Mouse (Mus musculus) thymus, postnatal 4 days (tissue): ENCODE measurements around the gene Lrrfip1.

Experiments
- DNase-seq: peaks from one replicate; pipeline ENCODE4 v3.0.0; 2021

The Lrrfip1 gene

GRCm38 (mm10) chr1:90998268-90998890, at the start of gene Lrrfip1:
Lrrfip1 (plus strand) TSS chr1:90998737.
- peak; percentile 34 for DNase-seq

DNA sequence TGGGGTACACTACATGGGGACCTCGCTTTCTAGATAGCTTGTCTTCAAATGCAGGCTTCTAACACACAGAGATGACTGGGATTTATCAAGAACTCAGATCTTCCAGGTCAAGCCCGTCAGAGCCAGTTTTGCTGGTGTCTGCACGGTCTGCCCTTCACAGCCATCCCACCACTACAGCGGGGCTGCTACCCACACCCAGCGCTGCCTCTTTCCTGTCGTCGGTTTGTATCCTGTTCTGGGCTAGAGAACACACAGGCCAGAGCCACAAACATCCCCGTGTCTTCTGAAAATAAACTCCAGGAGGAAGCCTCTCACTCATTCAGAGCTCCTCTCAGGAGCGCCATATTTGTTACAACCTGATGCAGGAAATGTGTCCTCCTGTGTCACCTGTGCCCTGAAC, 49.2 kb upstream of the Lrrfip1 start:
- DNase-seq, result peak; percentile 23

GRCm38 (mm10) chr1:90951670-90952069, 46.9 kb upstream of the Lrrfip1 start:
- DNase-seq, result no peak

DNA sequence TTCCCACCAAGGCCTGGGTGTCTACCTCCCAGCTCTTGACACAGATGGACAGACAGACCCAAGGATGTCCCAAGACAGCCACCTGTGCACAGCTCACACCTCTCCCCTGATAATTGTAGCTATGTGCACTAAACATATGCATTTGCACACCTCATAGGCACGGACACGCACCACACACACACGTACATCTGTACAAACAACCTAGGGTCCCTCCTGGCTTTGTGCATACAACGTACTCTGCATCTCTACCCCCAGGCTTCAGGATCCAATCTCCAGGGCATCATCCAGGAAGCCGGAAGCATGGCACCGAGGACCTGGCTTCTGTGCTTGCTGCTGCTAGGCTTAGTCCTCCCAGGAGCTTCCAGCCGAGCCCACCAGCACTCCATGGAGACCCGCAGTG, 45.7 kb upstream of the Lrrfip1 start, which contains the start of gene Prlh:
Gene Prlh, plus strand, starts transcription at position 301 of the 400 bp plus-strand sequence.
- no peak for DNase-seq

DNA sequence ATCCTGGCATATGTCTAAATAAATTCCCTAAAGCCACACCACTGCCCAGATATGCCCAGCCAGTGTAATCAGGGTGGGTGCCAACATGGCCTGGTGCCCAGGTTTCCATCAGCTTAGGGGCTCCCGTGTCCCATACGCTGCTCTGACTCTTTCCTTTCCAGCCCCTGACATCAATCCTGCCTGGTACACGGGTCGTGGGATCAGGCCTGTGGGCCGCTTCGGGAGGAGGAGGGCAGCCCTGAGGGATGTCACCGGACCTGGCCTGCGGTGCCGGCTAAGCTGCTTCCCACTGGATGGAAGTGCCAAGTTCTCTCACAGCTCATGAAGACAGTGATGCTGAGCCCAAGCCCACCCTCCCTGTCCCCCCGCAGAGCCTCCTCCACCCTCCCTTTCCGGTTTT, 44.8 kb upstream of the Lrrfip1 start:
- no peak for DNase-seq

DNA sequence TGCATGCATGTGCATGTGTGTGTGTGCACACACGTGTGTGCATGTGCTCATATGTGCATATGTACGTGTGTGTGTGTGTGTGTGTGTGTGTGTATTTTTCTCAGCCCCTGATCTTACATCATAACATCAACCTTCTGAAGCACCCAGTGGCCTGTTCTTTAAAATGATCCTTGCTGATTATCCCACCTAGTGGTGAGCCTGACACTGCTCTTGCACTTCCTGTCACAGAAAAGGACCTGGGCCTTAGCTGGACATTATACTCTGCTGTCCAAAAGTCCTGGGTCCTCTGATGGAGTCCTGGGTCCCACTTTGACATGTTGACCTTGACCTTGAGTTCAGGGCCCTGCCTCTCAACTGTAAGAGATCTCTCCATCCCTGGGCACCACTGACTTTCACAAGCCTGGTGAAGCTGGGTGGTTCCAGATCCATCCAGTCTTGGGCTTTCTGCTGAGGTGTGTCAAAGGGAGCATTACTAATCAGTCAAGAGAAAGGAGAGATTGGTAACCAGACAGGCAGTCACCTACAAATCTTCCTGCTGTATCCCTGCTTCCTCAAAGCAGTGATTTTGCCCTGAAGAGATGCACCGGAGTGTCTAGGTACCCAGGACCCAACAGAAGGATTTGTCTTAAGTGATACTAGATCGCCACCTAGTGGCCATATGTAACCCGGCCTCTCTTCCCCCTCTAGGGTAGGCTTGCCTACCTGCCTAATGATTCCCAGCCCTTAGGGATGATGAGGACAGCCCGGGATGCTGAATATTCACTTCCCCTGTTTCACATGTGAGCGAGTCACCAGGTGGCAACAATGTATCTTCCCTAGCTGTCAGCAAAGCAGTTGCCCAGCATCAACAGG, 42.1 kb upstream of the Lrrfip1 start:
- DNase-seq, result peak; percentile 72

- DNase-seq, result no peak
Observed at GRCm38 (mm10) chr1:90962526-90962925, 36.0 kb upstream of the Lrrfip1 start.

GRCm38 (mm10) chr1:90962994-90963393, 35.5 kb upstream of the Lrrfip1 start:
- DNase-seq, result no peak

DNA sequence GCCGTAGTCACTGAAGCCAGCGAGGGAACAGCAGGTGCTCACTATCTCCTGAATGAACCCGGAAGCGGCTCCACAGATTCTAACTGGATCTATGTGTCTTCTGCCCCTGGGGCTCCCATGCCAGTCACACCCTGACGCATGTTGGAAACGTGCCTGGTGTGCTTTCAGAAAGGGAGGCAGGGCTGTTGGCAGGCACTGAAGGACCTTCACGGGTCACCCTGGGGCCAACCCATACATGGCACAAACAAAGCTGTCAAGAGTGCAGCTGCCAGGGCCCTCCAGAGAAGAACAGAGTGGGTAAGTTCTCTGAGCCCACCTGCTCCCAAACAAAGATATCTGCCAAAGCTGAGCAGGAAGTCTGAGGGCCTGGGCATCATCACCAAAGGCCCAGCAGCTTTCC, 31.0 kb upstream of the Lrrfip1 start:
- no peak for DNase-seq

GRCm38 (mm10) chr1:90968649-90969048, 29.9 kb upstream of the Lrrfip1 start:
- DNase-seq, result no peak

GRCm38 (mm10) chr1:90969347-90969784, 29.2 kb upstream of the Lrrfip1 start, which contains the start of gene Rab17:
Rab17 (minus strand) TSS chr1:90969661.
- peak; percentile 21 for DNase-seq

DNA sequence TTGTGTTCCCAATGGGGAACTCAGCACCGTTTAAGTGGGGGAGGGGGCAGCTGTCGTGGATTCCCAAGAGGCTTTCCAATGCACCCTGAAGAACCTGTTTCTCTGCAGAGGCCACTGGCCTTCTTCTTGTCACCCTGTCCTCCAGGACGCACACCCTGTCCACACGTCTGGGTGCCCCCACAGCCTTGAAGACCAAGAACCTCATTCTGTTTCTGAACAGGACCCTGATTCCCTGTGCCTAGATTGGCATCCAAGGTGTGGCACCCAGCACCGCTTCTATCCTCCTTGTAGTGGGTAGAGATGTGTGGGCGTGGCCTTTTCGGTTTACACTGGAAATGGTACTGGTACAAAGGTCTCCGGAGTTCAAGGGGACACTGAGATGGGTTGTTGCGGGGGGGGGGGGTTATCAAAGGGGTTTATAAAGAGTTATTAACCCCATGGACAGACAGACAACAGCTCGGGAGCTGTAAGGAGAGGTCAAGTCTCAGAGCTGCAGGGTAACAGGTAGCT, 28.6 kb upstream of the Lrrfip1 start:
- no peak for DNase-seq

DNA sequence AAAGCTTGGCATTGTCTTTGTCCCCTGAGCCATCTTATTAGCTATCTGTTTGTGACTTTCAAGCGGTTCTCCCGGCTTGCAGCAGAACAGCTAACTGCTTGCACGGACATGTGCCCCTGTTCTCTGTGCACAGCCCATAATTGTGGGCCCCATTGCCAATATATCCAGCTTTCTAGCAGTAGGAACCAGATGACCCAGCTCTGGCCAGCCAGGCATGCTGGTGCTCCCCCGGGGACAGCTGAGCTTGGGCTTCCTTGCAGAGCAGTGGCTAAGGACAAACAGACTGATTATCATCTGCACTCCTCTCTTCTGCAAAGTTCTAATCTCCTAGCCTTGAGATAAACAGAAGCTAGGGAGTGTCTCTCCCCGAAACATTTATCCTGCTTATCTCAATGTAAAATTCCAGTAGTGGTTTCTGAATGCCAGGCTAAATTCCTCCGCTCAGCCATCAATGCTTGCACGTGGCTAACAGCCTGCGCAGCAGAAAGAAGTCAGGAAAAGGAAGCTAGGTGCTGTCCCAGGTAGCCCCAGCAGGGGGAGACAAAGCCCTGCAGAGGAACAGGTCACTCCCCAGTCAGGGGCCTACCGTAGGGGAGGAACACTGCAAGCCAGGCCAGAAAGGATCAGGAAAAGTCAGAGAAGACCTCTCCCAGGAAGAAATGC, 25.5 kb upstream of the Lrrfip1 start:
- DNase-seq, result peak; percentile 95

DNA sequence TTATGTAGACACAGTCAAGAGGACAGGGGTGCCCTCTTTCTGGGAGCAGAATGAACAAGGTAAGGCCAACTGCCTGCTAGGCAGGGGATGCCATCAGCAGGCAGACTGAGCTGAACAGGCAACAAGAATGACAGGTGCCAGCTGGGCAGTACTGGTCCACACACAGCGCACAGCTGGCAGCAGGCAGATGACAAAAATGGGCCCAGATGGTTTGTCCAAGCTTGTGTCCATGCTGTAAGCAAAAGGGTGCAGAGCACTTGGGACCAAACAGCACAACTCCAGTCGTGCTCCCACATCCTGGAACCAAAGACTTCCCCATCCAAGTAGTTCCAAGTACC, 25.0 kb upstream of the Lrrfip1 start:
- no peak for DNase-seq

DNA sequence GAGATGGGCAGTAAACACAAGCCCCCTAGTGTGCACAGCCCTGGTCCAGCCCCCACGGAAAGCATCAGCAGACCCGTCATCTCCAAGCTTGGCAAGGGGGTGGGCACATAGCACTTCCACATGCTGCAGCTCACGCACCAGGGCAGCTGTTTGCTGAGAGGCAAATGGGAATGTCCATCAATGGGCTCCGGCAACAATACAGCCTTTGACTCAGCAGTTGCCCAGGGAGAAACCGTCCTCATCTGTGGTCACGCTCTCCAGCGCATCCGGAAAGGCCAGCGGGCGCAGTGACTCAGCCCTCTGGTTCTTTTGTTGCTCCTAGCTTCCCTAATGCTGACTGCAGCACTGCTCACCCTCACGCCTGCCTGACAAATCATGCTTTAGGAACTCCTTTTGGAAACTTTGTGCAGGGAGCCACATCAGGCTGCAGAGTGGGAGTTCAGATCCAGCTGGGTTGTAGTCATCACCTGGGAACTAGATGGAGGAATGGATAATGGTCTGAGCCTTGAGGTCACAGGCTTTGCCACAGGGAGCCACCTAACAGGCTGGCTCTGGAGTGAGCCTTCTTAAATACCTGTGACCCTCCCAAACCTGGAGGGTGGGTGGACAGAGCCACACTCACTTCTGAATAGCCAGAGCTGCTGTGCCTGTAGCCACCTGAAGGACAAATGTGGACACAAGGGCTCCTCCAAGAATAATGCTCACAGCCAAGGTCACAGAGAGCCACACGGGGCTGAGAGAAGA, 23.5 kb upstream of the Lrrfip1 start:
- no peak for DNase-seq

GRCm38 (mm10) chr1:90975960-90976359, 22.6 kb upstream of the Lrrfip1 start:
- no peak for DNase-seq

- DNase-seq, result no peak
Observed at GRCm38 (mm10) chr1:90980638-90981330, 17.8 kb upstream of the Lrrfip1 start.

GRCm38 (mm10) chr1:90981346-90981745, 17.2 kb upstream of the Lrrfip1 start:
- no peak for DNase-seq

DNA sequence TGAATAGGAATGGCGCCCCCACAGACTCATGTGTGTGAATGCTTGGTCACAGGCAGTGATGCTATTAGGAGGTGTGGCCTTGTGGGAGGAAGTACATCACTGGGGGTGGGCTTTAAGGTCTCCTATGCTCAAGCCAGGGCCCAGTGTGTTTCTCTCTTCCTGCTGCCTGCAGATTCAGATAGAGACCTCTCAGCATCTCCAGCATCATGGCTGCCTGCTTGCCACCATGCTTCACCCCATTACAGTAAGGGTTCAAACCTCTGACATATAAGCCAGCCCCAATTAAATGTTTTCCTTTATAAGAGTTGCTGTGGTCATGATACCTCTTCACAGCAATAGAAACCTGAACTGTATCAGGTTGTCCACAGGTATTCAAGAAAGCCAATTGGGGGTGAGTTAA, 2.6 kb upstream of the Lrrfip1 start:
- DNase-seq, result no peak

DNA sequence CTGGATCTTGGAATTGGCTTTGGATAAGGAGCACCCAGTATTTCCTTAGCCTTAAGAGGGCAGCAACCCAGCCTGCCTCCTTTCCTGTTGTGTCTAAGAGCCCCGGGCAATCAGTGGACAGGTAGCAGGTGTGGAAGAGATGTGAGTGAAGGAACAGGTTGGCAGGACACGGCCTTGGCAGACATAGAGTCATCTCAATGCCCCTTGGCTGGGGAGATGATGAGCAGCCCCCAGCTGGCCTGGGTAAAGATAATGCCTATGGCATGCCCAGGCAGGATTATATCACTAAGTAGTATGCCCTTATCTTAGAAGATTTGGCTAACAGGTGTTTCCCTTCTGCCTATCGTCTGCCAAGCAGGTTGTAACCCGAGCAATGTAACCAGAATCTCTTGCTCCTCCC, 1.4 kb upstream of the Lrrfip1 start:
- no peak for DNase-seq

DNA sequence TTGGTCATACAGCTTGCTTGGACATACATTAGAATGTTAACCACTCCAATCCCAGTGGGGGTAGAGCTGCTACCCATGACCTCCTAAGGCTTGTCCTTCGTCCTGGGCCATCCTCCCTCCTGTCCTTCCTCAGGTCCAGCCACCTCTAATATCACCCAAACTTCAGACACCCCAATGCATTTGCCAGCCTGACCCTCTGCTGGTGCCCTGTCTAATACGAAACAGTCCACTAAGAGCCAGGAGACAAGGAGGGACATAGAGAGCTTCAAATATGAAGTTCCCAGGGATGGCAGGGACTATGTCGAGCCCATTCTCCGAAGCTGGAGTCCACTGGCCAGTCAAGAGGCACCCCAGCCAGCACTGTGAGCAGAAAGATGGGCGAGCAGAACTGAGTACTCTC, 896 bp upstream of the Lrrfip1 start:
- DNase-seq, result no peak
